Mouse (Mus musculus): ENCODE measurements around the gene Gse1.
"Not testable (repeated sequence)": the region's sequence is repeated elsewhere in the genome, so short reads cannot be mapped to it uniquely, and the experiment has no call there.

Gene Gse1

DNA sequence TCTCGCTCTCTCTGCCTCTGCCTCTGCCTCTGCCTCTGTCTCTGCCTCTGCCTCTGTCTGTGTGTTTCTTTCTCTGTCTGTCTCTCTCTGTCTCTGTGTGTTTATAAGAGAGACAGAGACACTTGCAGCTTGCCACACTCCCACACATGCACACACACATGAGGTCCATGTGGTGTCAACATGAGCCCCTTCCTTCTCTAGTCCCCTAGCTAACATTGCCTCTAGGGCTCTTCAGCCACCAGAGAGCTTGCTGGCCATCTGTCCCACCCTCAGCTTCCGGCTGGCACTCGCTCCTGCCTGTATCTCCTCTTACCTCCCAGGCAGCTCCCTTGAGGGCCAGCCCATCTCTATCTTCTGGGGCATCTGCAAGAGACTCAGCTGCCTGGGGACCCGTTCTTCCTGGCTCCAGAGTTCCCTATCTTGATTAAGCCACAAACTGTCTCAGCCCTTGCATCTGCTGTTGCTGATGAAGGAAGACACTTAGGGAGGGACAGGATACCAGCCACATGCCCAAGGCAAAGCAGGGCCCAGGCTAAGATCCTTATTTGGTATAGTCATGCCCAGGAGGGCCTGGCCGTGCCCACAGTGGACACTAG is 97.0 kb downstream of the Gse1 start:
- no peak for DNase-seq (ENCODE audit: low read depth)

DNA sequence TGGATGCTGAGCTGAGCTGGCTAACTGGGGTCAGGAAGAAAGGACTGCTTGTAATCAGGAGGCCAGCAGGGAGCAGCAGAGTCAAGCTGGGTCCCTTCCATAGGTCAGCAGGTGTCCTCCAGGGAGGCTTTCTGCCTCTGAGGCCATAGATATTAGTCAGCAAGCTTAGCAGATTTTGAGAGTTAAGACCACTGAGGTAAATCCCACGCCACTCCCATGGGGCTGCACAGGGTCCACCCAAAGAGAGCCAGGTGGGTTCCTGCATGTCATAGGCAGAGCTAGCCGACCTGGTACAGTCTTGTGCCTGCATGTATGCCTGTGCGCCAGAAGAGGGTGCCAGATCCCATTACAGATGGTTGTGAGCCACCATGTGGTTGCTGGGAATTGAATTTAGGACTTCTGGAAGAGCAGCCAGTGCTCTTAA is 98.9 kb downstream of the Gse1 start:
- peak; percentile 64 for DNase-seq (ENCODE audit: low read depth)

DNA sequence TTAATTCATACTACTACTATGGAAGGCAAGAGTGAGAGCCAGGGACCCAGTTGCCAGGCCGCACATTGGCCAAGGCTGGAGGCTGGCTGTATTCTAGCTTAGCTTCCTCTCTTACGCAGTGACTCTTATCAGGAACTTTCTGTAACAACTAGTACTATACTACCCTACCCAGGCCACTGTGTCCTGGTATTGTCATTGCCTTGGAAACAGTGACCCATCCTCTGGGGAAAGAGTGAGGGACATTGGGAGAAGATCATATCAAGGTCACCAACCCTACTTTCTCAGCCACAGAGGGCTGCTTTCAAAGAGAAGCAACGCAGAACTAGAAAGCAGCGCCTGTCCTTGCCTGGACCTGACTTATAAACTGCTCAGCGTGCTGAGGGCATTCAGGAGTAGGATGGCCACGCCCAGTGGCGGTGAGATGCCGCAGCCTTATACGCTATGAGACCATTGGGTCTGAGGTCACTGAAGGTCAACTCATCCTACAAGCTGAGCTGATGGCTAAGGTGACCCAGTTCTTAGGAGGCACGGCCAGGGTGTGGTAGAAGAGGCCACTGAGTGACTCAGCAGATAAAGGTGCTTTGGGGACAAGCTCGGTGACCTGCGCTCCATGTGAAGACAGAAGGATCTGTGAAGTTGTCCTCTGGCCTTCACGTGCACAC is 100.2 kb downstream of the Gse1 start:
- no peak for DNase-seq (ENCODE audit: low read depth)

DNA sequence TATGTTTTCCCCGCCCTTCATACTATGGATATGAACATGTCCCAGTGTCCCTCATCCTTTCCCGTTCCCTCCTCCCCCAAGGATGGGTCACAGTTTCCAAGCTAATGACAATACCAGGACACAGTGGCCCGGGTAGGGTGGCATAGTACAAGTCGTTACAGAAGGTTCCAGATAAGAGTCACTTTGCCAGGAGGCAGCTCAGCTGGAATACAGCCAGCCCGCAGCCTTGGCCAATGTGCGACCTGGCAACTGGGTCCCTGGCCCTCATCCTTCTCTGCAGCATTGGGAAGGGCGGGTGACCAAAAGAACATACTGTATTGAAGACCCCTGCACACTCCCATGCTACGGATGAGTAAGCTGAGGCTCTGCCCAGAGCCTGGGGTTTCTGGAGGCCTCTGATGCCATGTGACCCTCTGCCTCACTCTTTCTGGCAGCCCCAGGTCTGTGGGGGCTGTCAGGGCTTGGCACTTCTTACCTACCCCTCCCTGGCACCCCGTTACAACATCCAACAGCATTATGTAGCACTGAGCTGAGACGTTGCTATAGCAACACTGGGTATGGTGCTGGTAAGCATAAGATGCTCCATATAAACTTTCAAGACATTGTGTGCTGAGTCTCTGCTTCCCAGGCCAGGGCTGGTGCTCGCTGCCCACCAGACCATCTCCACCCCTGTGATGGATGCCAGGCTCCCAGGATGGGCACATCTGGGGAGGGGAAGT is 100.9 kb downstream of the Gse1 start:
- no peak for DNase-seq (ENCODE audit: low read depth)

GRCm38 (mm10) chr8:120331027-120331426 is 102.8 kb downstream of the Gse1 start:
- DNase-seq (ENCODE audit: low read depth) = no peak

DNA sequence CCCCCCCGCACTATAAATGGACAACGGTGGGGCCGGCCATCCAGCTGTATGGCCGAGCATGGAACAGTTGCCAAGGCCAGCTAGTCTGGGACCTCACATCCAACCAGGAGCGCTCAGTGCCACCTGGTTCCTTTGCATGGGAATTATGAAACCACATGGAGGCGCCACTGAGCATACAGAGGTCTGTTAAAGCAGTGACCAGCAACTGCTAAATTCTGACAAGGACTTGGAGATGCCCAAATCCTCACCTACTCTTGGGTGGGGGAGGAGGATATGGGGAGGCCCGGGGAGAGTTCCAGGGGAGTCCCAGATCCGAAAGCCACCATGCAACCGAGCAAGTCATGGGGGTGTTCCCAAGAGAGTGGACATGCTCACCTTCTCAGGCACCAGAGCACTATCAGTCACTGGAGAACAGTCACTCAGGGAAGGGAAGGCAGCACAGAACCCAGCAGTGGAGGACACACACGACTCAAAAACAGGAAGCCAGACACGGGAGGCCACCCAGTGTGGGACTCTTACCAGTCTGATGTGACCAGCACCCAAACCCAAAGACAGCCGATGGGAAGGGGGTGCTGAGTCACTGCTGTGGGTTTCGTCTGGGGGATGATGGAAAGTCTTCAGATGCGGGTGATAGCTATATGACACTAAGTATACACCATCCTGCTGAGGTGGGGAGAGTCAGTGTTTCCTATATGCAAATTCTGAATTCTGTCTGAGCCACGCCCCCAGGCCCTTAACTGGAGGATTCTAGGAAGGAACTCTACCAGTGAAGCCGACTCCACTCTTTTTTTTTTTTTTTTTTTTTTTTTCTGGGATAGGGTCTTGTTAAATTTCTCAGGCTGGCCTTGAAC is 104.3 kb downstream of the Gse1 start:
- peak; percentile 89 for DNase-seq (ENCODE audit: low read depth)

GRCm38 (mm10) chr8:120333681-120334080 is 105.4 kb downstream of the Gse1 start:
- no peak for DNase-seq (ENCODE audit: low read depth)

- not testable (repeated sequence) for DNase-seq (ENCODE audit: low read depth)
Measured at GRCm38 (mm10) chr8:120334261-120334660, 106.0 kb downstream of the Gse1 start.

- DNase-seq (ENCODE audit: low read depth) = no peak
Measured at GRCm38 (mm10) chr8:120334878-120335261, 106.6 kb downstream of the Gse1 start.

- peak; percentile 52 for DNase-seq (ENCODE audit: low read depth)
Measured at GRCm38 (mm10) chr8:120335262-120336086, 107.2 kb downstream of the Gse1 start.

GRCm38 (mm10) chr8:120336087-120336380 is 107.8 kb downstream of the Gse1 start:
- peak; percentile 38 for DNase-seq (ENCODE audit: low read depth)

DNA sequence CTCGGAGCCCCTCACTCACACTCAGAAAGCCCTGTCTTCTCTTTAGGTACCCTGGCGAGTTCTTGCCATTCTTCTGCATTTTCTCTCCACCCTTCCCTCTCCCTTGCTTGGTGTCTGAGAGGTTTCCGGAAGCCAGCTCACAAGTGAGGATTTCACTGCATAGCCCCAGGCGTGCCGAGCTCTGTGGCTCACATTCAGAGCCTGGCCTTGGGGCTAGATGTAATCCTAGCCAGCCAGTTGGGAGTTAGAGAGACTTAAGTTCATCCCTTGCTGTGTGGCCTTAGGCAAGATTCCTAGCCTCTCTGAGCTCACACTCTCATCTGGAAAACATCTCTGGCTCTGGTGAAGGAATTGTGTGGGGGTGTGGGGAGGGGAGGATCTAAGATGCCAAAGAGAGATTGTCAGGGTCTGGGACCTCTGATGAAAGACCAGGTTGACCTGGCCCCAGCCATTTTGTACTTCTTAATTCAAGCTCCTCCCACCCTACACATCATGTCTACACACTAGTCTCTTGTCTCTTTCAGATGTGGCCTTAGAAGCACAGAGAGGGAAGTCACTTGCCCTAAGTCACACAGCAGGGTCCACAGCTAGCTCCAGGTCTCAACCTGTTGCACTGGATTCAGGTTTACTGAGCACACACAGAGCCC is 108.8 kb downstream of the Gse1 start:
- peak; percentile 43 for DNase-seq (ENCODE audit: low read depth)

DNA sequence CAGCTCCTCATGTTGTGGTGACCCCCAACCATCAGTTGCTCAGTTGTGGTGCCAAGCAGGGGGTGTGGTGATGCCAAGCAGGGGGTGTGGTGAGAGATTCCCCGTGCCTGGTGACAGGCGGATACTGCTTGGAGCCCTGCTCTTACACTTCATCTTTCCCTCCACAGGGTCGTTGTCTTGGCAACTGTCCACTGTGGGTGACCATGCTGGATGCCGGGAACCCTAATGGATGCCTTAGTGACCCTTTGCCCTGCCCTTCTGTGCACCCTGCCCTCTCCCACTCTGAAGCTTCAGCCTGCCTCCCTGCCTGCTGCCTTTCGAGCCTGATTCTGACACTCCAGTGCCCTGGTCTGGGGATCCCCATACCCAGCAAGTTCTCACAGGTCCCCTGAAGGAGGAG is 109.4 kb downstream of the Gse1 start:
- DNase-seq (ENCODE audit: low read depth) = no peak

DNA sequence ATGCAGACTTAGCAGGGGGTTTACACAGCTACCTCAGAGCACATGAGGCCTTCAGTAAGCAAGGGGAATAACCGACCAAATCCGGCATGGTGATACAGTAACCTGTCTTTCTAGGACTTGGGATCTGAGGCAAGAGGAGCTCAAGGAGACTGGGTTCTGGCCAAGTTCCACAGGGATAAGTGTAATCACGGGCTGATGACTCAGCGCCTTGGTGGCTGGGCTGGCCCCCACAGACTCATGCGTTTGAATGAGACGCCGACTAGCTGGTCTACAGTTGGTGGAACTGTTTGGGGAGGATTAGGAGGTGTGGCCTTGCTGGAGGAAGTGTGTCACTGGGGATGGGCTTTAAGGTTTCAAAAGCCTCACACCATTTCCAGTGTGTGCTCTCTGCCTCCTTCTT is 110.4 kb downstream of the Gse1 start:
- DNase-seq (ENCODE audit: low read depth) = no peak

- DNase-seq (ENCODE audit: low read depth) = no peak
Measured at GRCm38 (mm10) chr8:120339743-120340142, 111.5 kb downstream of the Gse1 start.

DNA sequence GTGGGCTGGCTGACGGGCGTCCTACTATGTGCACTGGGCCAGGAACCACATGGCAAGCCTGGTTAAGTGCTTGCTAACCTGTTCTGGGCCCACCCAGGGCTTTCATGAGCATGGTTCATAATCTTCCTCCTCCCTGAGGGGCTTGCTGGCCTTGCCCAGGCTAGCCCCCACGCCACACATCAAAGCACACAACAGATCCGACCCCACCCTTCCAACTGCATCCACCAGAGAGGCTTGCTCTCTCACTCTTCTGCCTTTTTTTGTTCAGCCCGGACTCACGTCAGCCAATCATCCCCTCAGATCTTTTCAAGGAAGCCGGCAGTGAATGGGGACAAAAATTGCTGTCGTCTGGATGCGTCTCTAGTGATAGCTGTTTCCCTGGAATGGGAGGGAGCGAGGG is 112.9 kb downstream of the Gse1 start:
- DNase-seq (ENCODE audit: low read depth) = no peak

GRCm38 (mm10) chr8:120342847-120343548 is 114.7 kb downstream of the Gse1 start:
- no peak for DNase-seq (ENCODE audit: low read depth)

GRCm38 (mm10) chr8:120343582-120343981 is 115.3 kb downstream of the Gse1 start:
- no peak for DNase-seq (ENCODE audit: low read depth)

GRCm38 (mm10) chr8:120344166-120344565 is 115.9 kb downstream of the Gse1 start:
- no peak for DNase-seq (ENCODE audit: low read depth)

DNA sequence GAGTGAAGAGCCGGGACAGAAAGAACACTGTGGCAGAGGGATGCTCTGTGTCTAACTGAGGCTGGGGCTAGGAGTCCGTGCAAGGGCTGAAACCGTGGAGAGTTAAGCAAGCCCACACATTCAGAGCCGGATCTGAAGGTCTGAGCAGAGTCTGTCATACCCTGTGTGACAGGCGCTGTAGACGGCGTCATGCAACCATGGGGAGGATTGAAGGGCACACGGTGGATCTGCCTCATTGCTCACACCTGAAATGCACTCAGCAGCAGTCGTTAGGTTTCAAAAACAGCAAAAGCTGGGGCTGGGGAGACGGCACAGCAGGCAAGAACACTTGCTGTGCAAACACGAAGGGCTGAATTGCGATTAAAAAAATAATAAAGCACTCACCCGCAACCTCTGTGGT is 116.3 kb downstream of the Gse1 start:
- no peak for DNase-seq (ENCODE audit: low read depth)
